Mouse (Mus musculus) fat pad, adult 2 months (tissue): ENCODE measurements around the gene Gm49661.
A peak's percentile ranks its signal among the peaks of the same experiment; 100 is the strongest.

ENCODE experiments used
- DNase-seq: peaks from one replicate; pipeline ENCODE4 v3.0.0-alpha.2; 2011; ENCODE audit warnings: low read depth, low spot score; ENCODE audit errors: extremely low read depth

The Gm49661 gene

DNA sequence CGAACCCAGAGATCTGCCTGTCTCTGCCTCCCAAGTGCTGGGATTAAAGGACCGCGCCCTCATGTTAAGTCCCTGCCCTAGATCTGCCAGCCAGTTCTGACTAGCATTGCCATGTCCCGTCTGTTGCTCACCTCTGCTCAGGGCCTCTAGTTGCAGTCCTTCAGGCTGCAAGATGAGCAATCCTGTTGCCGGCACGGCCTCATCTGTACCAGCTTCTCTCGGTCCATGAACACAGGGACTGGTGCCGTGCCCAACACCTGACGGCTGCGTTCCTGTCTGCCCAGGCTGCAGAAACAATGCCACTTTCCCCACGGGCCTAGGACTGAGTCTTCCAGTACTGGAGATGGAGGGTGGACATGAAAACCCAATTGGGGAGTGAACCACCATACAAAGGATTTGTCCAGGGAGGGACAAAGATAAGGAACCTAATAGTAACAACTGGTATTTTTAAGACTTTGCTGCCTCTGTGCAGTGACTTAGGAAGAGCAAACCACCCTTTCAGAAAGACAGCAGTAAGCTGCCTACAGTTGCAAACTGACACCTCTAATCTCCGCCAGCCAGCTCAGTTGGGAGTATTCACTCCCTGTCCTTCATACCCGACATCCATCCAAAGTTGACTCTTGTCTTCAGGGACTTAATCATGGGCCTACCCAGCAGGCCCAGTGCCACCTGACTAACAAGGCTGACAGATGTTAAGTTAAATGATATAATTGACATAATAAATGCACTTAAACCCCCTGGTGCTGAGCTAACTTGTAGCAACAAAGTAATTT is 1.5 kb downstream of the Gm49661 start:
- DNase-seq: no peak

DNA sequence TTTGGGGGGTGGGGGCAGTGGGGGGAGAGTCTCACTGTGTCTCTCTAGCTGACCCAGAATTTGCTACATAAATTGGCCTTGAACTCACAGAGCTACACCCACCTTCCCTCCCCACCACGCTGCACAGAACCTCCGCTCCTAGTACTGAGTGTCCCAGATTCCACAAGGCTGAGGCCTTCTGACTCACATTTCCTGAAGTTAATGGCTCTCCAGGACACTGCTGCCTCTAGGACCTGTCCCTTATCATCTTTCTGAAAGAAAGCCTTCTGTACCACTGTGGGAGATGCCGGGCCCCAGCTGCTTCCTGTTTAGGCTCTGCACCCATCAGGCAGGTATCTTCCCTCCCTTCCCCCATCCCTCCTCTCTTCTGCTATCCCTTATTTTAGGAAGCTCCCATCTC is 2.6 kb downstream of the Gm49661 start:
- DNase-seq: no peak

DNA sequence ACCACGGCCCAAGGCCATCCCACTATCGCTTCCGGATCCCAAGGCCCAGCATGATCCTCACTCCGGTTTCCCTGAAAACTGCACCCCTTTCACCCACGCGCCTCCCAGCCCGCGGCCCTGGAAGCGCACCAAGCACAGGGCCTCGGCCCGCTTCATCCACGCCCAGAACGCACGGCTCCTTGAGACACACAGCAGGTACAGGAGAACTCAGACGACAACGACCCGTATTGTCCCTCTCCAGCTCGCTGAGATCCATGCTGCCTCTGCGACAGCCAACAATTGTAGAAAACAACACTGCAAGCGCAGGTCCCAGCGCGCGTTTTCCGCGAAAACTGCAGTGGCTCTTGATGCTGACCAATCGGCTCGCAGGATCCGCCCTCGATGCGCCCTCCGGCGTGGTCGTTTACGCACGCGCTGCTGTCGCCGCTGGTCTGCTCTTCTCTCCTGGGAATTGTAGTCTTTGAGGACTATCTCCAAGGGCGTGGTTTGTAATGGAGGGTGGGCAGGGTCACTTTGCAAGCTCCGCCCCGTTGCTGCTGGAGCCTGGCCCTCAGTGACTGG is 3.4 kb downstream of the Gm49661 start:
- peak; percentile 92 for DNase-seq

DNA sequence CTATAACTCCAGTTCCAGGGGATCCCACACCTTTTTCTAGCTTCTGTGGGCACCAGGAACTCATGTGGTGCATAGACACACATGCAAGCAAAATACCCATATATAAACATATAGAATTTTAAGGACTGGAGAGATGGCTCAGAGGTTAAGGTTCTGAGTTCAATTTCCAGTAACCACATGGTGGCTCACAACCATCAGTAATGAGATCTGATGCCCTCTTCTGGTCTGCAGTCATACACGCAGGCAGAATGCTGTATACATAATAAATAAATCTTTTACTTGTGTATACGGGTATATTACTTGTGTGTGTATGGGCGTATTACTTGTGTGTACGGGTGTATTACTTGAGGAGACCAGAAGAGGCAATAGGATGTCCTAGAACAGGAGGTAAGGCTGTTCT is 5.3 kb downstream of the Gm49661 start:
- no peak for DNase-seq

DNA sequence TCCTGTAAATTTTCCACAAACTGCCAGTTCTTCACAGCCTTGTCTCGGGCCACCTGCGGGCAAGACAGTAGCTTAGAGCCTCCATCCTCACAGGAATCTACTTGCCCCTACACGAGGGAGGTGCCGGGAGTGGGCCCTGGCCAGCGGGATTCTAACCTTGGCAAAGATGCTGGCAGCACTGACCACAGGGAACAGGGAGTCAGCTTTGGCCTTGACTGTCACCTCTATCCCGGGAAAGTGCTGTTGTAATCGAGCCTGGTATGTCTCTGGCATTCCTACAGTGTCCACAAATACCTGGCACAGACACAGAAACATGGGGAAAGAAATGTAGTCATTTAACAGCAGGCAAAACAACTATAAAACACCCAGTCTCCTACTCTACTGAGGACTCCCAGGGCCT is 9.4 kb downstream of the Gm49661 start:
- DNase-seq: no peak

DNA sequence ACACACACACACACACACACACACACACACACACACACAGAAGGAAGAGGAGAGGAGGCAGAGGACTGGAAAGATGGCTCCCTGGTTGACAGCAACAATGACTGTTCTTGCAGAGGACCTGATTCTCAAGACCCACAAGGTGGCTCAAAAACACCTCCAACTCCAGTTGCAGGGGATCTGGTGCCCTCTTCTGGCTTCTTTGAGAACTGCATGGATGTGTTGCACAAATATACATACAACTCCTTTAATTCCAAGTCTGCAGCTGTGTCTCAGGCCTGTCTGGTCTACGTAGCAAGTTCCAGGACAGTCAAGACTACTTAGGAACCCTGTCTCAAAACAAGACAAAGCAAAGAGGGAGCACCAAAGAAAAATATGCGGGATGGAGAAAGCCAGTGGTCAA is 12.5 kb downstream of the Gm49661 start:
- DNase-seq: no peak

DNA sequence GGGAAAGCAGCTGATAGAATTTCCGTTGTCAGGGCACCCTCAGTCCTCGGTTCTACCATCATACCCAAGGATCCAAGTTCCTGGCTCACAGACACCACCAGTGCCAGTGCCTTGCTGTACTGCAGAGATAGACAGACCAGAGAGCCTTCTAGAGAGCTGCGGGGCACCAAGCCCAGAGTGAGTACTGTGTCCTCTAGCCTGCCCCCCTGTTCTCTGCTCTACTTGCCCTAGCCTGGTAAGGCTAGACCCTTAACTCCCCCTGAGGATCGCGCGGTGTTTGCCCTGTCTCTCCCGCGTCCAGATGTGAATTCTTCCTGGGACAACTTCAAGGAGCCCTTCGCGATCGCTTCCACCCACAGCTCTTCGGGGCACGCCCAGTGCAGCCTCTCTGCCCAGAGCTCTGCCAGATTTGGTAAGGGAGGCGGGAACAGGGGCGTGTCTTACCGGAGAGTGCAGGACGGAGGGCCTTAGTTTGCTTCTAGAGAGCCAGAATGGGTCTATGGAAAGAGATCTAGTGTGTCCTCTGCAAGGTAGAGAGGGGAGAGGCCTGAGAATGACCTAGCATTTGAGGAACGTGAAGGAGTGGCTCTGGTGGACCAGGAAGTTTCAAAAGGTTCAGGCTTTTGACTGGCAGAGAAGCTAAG is 16.5 kb downstream of the Gm49661 start:
- no peak for DNase-seq

DNA sequence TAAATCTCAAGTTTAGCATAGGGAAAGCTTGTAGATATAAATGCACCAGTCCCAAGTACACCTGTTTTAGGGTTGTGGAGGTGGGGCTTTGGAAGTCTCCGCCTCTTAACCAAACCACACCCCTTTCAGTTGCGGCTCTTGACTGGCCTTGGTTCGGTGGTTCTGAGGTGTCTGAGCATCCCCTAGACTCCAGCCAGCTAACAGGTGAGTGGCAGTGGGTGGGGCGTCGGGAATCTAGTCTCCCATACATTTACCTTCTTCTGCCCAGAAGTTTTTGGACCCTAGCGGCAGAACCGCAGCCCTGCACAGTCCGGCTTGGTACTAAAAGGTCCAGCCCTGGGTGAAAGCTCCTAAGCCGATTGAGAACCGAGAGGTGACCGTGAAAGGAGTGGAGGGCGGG is 19.5 kb downstream of the Gm49661 start:
- no peak for DNase-seq

DNA sequence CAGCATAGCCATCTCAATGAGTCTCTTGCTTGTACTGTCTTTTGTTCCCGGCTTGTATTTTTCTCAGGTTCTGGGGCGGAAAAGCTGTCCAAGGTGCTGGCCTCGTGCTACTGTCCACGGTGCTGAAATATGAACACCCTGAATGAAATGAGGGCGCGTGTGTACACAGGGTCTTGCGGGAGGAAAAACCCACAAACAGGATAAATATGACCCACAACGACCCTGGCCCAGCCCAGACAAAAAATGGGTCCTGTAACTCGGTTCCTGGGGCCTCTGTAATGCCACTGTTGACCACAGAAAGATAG is 22.0 kb downstream of the Gm49661 start:
- DNase-seq: no peak

DNA sequence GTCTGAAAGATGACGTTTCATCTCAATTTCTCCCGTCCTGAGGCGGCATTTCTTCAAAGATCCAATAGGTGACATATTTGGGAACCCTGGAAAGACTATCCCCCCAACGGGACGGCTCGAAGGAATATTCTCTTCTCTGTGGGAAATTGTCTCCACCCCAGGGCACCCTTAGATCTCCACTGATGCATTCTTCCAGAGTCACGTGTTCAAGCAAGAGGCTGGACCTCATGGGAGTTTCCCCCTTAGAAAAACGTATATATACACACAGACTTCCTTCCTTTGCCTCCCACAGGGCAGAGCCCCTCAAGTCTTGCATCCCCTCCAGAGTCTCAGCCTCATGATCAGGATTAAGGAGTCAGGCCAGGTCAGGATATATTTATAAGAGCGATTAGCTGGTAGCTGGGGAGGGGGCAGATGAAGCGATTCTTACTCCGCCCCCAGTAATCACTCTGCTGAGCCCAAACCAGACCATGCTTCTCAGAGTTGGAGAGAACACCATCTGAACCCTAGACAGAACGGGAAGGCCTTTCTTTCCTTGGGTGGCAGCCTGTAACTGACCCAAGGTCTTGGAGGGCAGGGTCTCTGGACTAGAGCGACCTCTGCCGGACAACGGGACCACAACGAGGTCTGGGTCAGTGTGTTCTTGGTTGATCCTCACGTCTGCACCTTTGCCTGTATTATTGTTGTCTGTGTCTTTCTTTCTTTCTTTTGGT is 22.5 kb downstream of the Gm49661 start, which contains the start of gene Rtbdn:
Rtbdn (plus strand) TSS at position 464 of the 713 bp plus-strand sequence.
- DNase-seq: no peak

DNA sequence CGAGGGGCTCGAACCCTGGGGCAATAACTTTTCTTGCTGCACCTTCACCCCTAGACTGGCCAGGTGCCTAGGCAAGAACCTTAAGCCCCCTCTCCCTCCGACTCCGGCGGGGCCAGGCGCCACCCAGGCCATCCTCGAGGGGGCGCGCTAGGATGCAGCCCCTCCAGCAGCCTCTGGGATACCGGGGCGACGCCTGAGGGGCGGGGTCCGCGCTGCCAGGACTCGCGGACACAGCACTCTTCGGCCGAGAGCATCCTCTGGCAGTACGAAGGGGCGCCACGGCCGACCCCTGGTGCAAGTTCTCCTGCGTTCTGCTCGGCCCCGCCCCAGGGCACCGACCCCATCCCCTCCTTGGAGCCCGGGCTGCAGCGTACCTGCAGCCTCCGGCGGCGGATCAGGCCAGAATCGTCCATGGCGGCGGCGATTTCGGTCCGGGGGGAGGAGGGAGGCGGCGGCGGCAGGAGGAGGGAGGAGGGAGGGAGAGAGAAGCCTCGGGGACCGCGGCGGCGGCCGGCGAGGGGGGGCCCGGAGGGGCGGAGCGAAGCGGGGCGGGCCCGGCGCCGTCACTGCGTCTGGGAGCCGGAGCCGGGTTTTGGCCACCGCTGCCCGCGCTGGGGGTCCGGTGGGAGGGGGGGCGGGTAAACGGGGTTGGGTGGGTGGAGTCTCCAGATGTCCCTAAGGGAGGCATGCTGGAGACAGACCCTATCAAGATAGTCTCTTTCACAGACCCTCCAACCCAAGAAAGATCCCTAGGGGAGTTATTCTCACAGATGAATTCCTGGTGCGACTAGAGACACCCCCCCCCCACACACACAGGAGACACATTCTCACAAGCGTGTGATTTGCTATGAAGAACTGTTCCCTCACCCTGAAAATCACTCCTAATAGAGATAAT is 23.4 kb downstream of the Gm49661 start:
- DNase-seq: no peak

DNA sequence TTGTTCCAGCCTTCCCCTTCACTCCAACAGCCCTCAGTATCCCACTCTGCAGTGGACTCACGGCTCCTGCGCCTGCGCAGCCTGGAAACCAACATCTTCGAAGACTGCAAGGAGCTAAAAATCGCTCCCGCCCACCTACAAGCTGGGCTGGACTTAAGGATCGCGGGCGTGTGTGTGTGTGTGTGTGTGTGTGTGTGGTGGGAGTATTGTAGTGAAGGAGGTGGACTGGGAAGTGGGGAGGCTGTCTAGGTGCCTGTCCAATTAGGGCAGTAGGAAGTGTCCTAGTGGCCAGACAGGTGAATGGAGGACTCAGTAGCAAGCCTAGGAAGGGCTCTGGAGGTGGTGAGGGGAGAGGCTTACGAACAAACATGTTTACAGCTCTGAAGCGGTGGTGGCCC is 24.0 kb downstream of the Gm49661 start:
- DNase-seq: no peak

DNA sequence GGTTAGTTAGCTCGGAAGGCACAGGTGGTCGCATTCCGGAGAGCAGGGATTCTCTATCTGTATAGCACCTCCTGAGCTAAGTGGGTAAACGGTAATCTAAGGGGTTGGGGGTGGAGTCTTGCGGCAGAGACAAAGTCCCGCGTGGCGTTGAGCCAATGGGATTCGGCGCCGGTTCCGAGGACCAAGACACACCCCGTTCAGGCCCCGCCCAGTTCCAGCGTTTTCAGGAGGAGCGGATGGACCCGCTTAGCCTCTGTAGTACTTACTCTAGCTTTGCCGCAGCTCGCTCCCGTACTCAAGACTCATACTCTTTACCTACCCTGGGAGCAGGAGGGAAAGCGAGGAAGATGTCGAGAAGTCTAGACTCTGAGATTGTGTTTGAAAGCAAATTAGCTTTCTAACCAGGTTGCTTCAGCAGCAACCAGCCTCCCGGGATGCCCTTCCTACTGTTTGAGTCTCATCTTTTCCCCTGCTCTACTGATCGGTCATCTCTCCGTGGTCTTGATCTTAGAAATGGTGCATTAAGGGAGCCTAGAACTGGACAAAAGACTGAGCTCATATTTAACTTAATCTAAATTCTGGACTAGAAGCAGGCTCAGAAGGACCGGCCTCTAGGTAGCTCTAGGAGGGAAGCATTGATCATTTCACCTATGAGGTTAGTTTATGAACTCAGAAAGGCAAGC is 24.6 kb downstream of the Gm49661 start:
- DNase-seq: no peak

DNA sequence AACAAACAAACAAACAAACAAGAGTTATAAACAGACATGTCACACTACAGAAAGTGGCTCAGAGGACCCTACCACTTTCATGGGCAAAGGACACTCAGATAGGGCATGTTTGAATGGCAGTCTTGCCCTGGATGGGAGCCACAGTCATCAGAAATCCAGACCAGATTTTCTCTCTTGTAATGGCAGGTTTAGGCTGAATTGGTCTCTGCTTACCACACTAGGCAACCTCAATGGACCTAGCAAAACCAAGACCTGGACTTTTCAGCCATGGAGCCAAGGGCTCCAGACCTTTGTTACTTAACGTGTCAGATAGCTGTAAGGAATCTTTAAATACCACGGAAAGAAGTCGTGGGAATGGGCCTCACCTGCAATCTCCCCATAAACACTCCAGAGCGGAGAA is 25.5 kb downstream of the Gm49661 start:
- no peak for DNase-seq

DNA sequence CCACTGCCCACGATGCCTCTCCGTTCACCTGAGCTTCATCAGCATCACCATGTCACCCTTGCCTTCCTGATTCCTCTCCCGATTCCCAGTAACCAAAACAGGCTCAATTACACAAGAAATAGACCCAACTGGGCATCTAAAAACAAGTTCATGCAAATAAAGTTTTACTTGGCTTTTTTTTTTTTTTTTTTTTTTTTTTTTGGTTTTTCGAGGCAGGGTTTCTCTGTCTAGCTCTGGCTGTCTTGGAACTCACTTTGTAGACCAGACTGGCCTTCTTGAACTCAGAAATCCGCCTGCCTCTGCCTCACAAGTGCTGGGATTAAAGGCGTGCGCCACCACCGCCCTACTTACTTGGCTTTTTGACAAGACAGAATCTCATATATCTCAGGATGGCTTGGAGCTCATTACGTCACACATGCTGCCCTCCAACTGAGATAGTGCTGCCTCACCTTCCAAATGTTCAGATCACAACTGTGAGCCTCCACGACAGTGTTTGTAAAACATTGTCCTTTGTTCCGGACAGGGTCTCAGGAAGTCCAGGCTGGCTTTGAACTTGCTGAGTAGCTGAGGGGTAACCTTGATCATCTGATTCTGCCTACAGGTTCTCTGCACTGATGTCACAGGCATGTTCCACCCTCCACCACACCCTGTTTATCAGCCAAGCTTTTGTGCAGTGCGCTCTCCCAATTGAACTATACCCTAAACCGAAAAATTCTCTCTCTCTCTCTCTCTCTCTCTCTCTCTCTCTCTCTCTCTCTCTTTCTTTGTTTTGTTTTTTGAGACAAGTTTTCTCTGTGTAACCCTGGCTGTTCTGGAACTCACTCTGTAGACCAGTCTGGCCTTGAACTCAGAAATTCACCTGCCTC is 31.4 kb downstream of the Gm49661 start:
- DNase-seq: no peak

DNA sequence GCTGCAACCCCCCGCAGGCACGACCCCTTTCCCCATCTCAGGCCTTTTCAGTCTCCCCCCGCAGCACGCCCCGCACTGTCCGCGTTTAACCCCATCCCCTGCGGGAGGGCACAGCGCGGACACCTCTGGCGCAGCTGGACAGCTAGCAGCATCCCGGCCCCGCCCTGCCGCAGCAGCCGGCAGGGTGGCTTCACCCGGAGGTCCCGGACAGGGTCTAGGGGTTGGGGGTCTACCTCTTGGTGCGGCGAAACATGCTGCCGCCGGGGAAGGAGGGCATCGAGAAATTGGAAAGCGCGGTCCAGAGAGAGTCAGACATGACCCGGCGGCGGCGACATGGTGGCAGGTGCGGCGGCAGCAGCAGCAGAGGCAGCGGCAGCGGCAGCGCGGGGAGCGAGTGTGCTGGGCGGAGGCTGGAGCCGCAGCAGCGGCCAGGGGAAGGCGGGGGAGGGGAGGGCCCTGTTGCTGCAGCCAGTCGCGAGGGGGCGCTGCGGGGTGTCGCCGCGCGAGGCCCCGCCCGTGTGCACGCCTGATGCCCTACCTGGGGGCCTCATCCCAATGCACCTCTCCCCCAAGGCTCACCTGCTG is 32.2 kb downstream of the Gm49661 start, which contains the start of gene Mast1:
Mast1 (minus strand) TSS at position 398 of the 585 bp plus-strand sequence.
- no peak for DNase-seq

DNA sequence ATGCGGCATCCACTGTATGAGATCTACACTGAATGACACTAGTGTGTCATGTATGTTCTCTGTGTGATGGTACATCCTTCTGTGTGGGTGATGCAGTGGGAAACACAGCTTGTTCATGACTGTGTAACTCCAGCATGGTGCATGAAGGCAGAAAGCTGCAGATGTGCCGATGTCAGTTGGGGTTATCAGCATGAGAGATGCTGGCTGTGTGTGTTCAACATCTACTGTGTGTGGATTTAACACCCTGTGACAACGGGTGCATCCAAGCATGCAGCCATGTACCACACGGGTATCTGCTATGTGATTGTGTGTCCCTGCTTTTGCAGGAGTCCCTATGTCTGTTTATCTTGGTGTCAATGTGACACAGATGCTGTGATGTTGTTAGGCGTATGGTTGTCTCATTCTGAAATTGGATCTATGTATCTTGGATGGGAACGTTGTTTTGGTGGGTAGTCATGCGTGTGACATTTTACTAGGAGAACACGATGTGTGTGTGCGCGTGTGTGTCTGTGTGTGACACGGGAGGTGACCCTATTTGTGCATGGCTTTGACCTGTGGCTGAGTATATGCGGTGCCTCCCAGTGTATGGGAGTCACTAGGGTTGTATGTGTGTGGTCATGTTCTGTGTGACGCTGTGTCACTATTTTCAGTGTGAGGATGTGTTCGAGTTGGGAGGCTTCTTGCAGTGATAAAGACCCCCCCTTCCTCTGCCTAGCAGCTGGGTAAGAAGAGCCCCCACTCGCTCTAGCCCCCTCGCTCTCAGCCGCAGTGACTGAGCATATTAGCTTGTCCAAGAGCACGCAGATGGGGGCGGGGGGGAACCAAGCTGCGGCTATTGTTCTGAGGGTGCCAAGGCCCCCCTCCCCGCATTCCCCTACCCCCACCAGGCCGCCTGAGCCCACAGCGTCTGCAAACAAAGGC is 32.9 kb downstream of the Gm49661 start:
- no peak for DNase-seq

DNA sequence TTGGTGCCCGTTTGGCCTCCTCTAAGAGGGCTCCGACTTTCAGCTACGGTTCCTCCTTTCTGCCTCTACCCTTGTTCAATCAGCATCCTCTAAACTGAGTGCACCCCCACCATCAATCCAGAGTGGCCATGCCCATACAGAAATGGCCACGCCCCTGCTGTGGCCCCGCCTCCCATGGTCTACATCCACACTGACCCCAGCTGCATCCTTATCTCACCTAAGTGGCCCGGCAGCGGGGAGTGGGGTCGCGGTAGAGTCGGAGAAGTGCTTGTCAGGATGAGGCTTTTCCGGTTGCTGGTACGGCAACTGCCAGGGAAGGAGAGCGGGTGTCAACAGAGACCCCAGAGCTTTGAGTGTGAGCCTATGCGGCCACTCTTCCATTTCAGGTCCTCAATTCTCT is 33.7 kb downstream of the Gm49661 start:
- no peak for DNase-seq
